Mouse (Mus musculus): ENCODE measurements around the gene Ncl. TPM values are rescaled to one million over a fixed set of nuclear protein-coding genes. Genes with fewer than 3 reads are reported as not detected.

Ncl gene
- polyA plus RNA-seq, 1 experiment from 2014 or later = 270 TPM

DNA sequence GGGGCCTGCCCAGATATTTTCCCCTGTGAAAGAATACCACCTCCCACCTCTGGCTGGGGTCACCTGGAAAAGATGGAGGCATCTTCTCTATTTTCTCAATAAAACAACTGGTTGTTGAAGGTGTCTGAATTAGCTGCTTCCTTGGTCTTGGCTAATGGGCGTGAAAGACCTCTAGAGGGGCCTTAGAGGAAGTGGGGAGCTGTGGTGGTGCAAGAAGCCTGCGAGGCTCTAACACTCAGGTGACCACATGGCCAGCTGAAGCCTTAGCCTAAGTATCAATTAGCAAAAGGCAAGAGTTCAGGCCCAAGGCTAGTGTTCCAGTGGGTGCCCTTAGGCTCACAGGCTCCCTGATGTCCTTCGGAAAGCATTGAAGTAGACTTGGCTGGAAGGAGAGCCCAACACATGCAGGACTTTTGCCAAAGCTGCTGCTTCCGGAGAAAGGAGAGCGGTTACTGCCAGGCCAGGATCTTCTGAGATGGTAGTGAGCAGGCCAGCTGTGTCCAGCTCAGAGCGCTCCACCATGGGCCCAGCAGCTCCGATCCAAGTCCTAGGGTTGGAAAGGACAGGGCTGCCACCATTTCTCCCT is 51.9 kb downstream of the Ncl start:
- Histone ChIP-seq H3K36me3 (peaks cover 13% of the 10 kb centered on the region; the same call in 1 of the 2 replicates), H3K4me1 (replicated peaks) (peaks cover 58% of the 10 kb centered on the region), H3K9me3 (peaks cover 4% of the 10 kb centered on the region; the same call in 1 of the 2 replicates), H3K27me3 (ENCODE audit: insufficient read depth, poor library complexity, severe bottlenecking) (peaks cover 68% of the 10 kb centered on the region), H3K4me3 (no peak overlapping the region), H3K27ac (no peak overlapping the region)
- DNase-seq (ENCODE audit: low spot score) = no peak
- 91% methylated on average over 7 of the region's 7 CpGs for WGBS

DNA sequence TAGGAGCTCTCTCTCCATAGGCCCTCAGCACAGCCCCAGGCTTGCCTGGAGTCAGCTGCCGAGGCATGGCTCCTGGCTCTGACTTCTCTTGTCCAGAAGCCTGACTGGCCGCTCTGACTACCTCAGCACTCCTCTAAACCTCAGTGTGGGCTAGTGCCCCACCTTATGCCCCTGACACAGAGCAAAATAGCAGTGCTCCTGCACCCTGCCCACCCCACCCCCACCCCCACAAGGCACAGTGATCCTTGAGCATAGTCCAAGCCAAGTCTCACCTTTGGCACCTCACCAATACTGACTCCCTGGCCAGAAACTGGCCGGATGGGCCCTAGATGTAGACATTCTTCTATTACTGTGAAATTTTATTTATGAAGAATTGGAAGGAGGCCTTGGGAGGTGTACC is 52.5 kb downstream of the Ncl start:
- WGBS = 83% methylated on average over 3 of the region's 3 CpGs
- DNase-seq (ENCODE audit: low spot score) = no peak
- Histone ChIP-seq H3K36me3 (peaks cover 13% of the 10 kb centered on the region; the same call in 1 of the 2 replicates), H3K27ac (no peak overlapping the region), H3K4me3 (no peak overlapping the region), H3K4me1 (replicated peaks) (peaks cover 61% of the 10 kb centered on the region), H3K9me3 (peaks cover 4% of the 10 kb centered on the region; the same call in 1 of the 2 replicates), H3K27me3 (ENCODE audit: insufficient read depth, poor library complexity, severe bottlenecking) (peaks cover 74% of the 10 kb centered on the region)

DNA sequence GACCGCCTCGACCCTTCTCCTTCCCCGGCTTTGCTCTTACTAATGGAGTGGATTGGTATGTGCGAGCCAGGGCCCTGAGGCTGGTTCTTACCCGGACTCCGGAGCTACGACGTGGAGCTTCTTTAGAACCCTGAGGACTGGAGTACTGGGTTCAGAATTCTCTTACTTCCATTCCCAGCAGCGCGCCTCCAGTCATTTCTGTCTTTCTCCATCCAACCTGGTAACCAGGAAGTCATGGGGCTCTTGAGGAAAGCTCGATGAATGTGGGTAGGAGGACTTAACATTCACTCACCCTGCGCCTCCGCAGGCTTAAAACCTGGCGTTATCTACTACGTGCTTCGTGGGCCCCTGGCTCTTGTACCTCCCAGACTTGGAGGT is 55.3 kb downstream of the Ncl start:
- H3K27ac ChIP-seq = no peak overlapping the region; the same call in 1 of the 2 replicates
- peaks cover 89% of the 10 kb centered on the region for H3K27me3 ChIP-seq (ENCODE audit: insufficient read depth, poor library complexity, severe bottlenecking)
- DNase-seq (ENCODE audit: low spot score) = no peak
- H3K4me3 ChIP-seq = peak overlapping the region; percentile 67
- peaks cover 13% of the 10 kb centered on the region; the same call in 1 of the 2 replicates for H3K36me3 ChIP-seq
- WGBS = 3% methylated on average over 16 of the region's 16 CpGs
- H3K4me1 ChIP-seq (replicated peaks) = peaks cover 54% of the 10 kb centered on the region
- H3K9me3 ChIP-seq = peaks cover 4% of the 10 kb centered on the region; the same call in 1 of the 2 replicates

DNA sequence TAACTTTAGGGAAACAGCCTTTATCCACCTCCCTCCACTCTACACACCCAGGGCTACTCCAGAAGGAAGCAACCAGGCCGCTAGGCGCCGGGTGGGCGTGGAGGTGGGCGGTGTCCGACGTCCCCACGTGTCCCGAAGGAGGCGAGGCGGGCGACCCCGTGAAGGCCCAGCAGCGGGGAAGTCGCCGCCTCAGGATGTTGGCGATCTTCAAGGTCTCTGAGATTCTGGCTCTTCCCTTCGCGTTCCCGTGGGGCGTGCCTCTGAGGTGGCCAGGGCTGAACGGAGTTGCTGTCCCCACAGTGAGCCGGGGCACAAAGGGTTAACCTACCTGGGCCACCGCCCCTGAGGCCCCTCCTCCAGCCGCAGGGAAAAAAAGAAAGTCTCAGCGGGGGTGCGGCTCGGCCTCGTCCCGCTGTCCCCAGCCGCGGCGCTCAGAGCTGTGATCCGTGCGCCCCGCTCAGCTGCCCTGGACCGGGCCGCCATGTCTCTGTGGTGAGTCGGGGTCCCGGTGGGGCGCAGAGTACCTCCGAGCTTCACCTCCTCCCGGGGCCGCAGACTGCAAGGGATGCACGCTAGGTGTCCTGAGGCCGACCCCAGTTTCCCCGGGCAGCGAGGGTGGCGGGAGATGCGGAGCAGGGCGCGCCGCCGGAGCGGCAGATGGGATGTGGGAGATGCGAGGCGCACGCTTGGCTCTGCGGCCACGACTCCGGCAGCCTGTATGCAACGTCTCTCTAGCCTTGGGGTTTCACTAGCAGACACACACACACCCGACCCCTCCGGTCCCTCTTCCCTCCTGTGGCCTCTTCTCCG is 55.9 kb downstream of the Ncl start:
- Histone ChIP-seq H3K4me1 (replicated peaks) (peaks cover 49% of the 10 kb centered on the region), H3K36me3 (peaks cover 13% of the 10 kb centered on the region; the same call in 1 of the 2 replicates), H3K27me3 (ENCODE audit: insufficient read depth, poor library complexity, severe bottlenecking) (peaks cover 87% of the 10 kb centered on the region), H3K4me3 (peak overlapping the region; percentile 67), H3K27ac (peak overlapping the region; percentile 79), H3K9me3 (peaks cover 4% of the 10 kb centered on the region; the same call in 1 of the 2 replicates)
- peak; percentile 75 for DNase-seq (ENCODE audit: low spot score)
- under 1% methylated on average over 65 of the region's 65 CpGs for WGBS

DNA sequence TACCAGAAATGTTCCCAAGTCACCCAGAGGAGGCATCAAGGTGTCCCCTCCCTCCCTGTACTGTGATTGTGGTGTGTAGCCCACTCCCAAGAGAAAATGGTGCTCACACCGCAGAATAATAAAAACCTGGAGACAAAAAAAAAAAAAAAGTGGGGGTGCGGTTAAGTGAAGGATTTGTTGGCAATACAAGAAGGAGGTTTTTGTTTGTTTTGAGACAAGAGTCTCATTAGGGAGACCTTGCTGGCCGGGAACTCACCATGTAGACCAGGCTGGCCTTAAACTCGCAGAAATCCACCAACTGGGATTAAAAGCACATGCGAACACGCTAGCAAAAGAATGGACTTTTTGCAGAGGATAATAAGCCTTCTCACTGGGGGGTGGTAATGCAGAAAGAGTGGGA is 56.7 kb downstream of the Ncl start, which contains the start of gene B3gnt7:
TSS of gene B3gnt7 (plus strand) at position 301 of the 400 bp plus-strand sequence.
- WGBS = 22% methylated on average over 6 of the region's 6 CpGs
- H3K27me3 ChIP-seq (ENCODE audit: insufficient read depth, poor library complexity, severe bottlenecking) = peaks cover 85% of the 10 kb centered on the region

DNA sequence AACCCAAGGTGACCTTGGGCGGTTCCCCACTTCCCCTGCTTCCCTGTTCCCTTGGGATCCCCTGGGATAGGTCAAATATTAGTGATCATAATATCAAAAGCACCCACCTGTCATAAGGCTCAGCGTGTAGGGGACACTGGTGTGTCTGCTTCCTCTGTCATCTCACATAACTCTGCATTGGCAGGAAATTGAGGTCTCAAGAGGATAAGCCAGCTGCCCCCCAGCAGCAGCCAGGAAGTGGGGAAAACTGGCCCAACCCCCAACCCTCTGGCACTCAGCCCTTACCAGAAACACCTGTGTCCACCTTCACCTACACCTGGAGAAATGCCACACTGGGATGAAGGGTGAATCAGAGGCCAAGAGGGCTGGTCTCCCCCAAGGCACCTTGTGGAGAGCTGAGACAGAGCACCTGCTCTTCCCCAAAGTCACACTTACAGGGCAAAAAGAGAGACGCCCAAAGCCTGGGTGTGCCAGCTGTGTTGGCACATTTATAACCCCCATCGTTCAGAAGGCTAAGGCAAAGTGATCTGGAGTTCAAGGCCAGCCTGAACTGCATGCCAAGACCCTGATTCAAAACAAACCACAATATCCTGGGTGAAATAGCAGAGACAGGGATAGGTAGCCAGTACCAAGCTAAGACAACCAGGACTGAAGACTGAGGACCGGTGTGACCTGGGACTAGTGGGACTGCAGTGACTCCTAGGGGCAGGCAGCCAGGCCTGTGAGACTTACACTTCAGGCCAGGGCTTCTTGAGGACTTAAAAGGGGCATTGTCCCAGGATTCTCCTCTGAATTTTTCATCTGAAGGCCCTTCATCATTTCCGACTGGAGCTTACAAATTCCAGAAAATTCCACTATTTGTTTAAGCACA is 57.7 kb downstream of the Ncl start:
- peaks cover 11% of the 10 kb centered on the region; the same call in 1 of the 2 replicates for H3K36me3 ChIP-seq
- H3K9me3 ChIP-seq = peaks cover 4% of the 10 kb centered on the region; the same call in 1 of the 2 replicates
- DNase-seq (ENCODE audit: low spot score) = no peak
- no peak overlapping the region for H3K4me3 ChIP-seq
- H3K27me3 ChIP-seq (ENCODE audit: insufficient read depth, poor library complexity, severe bottlenecking) = peaks cover 81% of the 10 kb centered on the region
- H3K27ac ChIP-seq = no peak overlapping the region
- WGBS = 50% methylated on average over 6 of the region's 6 CpGs
- peaks cover 43% of the 10 kb centered on the region for H3K4me1 ChIP-seq (replicated peaks)

More for the DNA sequence above, 56.7 kb downstream of the Ncl start, which contains the start of gene B3gnt7:
- H3K4me1 ChIP-seq (replicated peaks) = peaks cover 43% of the 10 kb centered on the region
- DNase-seq (ENCODE audit: low spot score) = no peak
- H3K4me3 ChIP-seq = peak within 1 kb of the TSS; percentile 67
- peaks cover 4% of the 10 kb centered on the region; the same call in 1 of the 2 replicates for H3K9me3 ChIP-seq
- H3K36me3 ChIP-seq = peaks cover 13% of the 10 kb centered on the region; the same call in 1 of the 2 replicates
- peak within 1 kb of the TSS; percentile 79 for H3K27ac ChIP-seq

DNA sequence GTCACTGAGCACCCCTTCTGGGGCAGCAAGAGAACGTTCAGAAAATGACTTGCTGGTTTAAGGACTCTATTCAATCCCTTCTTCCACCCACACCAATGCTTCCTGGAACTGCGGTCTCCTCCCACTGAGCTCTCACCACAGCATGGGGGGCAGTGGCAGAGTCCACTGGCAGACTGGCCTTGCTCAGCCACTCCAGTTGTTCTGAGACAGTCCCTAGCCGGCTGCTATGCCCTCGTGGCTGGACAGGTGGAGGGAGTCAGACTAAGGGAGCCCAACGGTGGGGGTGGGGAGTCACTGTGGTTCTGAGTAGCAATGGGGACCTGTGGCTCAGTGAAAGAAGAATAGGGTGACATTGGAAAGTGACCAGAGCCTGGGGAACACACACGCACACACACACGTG is 58.5 kb downstream of the Ncl start:
- Histone ChIP-seq H3K4me1 (replicated peaks) (peaks cover 43% of the 10 kb centered on the region), H3K27me3 (ENCODE audit: insufficient read depth, poor library complexity, severe bottlenecking) (peaks cover 81% of the 10 kb centered on the region), H3K36me3 (peaks cover 6% of the 10 kb centered on the region; the same call in 1 of the 2 replicates), H3K4me3 (no peak overlapping the region), H3K9me3 (peaks cover 4% of the 10 kb centered on the region; the same call in 1 of the 2 replicates), H3K27ac (no peak overlapping the region)
- no peak for DNase-seq (ENCODE audit: low spot score)
- WGBS = 44% methylated on average over 7 of the region's 7 CpGs

DNA sequence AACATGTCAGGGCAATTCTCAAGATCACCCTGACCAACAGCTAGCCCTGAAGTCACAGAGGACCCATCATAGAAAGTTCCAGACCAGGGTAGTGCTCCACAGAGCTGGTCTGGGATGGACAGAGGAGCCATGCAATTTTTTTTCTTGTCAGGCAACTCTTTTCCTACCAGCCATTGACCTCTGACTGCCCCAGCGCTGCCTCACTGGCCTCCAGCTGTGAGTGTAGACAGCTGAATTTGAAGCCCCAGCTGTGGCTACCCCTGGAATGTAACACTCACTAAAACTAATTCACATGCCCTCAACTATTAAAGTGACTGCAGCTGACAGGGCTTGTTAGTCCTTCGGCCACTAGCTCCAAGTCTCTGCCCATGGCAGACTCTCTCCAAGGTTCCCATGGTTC is 59.1 kb downstream of the Ncl start:
- H3K36me3 ChIP-seq = peaks cover under 1% of the 10 kb centered on the region; the same call in 1 of the 2 replicates
- H3K9me3 ChIP-seq = no peaks in the 10 kb centered on the region; the same call in 1 of the 2 replicates
- 13% methylated on average over 2 of the region's 2 CpGs for WGBS
- peaks cover 77% of the 10 kb centered on the region for H3K27me3 ChIP-seq (ENCODE audit: insufficient read depth, poor library complexity, severe bottlenecking)
- DNase-seq (ENCODE audit: low spot score) = peak; percentile 61
- H3K27ac ChIP-seq = no peak overlapping the region
- H3K4me3 ChIP-seq = no peak overlapping the region
- peaks cover 45% of the 10 kb centered on the region for H3K4me1 ChIP-seq (replicated peaks)

Other genes starting within 250 kb of the Ncl start
- gene Htr2b, start 247.4 kb downstream of the Ncl start, polyA plus RNA-seq (2016; fragmentation: Nextera tagmentation; extraction: Ambion mirVana) = 0.10 and 0.35 TPM in 2 replicates
- gene Gm21972, start 225.8 kb downstream of the Ncl start, polyA plus RNA-seq (2016; fragmentation: Nextera tagmentation; extraction: Ambion mirVana) = not detected in 2 replicates
- 38.7 and 39.3 TPM in 2 replicates for gene Armc9, start 204.6 kb downstream of the Ncl start, polyA plus RNA-seq (2016; fragmentation: Nextera tagmentation; extraction: Ambion mirVana)
- gene B3gnt7, start 56.6 kb downstream of the Ncl start, polyA plus RNA-seq (2016; fragmentation: Nextera tagmentation; extraction: Ambion mirVana) = 3.4 and 4.0 TPM in 2 replicates
- gene Nmur1, start 66.8 kb upstream of the Ncl start, polyA plus RNA-seq (2016; fragmentation: Nextera tagmentation; extraction: Ambion mirVana) = 0.12 TPM in 1 of 2 replicates, not detected in the other
- not detected in 2 replicates for gene Tex44, start 66.9 kb upstream of the Ncl start, polyA plus RNA-seq (2016; fragmentation: Nextera tagmentation; extraction: Ambion mirVana)
- 2,611 and 3,050 TPM in 2 replicates for gene Ptma, start 167.3 kb upstream of the Ncl start, polyA plus RNA-seq (2016; fragmentation: Nextera tagmentation; extraction: Ambion mirVana)
- gene Pde6d, start 223.2 kb upstream of the Ncl start, polyA plus RNA-seq (2016; fragmentation: Nextera tagmentation; extraction: Ambion mirVana) = 75.1 and 87.1 TPM in 2 replicates
- 76.2 and 82.4 TPM in 2 replicates for gene Cops7b, start 223.5 kb upstream of the Ncl start, polyA plus RNA-seq (2016; fragmentation: Nextera tagmentation; extraction: Ambion mirVana)

All from hindbrain, embryonic 10.5 days (tissue).